Mouse (Mus musculus) kidney, postnatal 0 days (tissue): ENCODE measurements at regions not wholly inside any gene's neighbourhood (a gene's known extent, or its start where the extent isn't known, plus 50 kb on each side); places are given as distances from the start of the nearest gene placed in this dataset.

Experiments used
- ATAC-seq: fragments of 200-750 bp; cut with Nextera tagmentation; replicated peaks from 2 replicates; pipeline ENCODE4 v1.8.0; 2017; ENCODE audit warnings: low read depth, moderate number of reproducible peaks, moderate TSS enrichment, moderate library complexity; ENCODE audit not compliant: low FRiP score
- DNase-seq: peaks from one replicate; pipeline ENCODE4 v3.0.0-alpha.2; 2016; ENCODE audit warnings: low spot score
- H3K27ac ChIP-seq: fragments of 300-500 bp; sonication (generic); 2 replicates; pipeline ENCODE4 v1.5.1; 2014; ENCODE audit warnings: mild to moderate bottlenecking
- H3K27me3 ChIP-seq: fragments of 300-500 bp; sonication (generic); 2 replicates; pipeline ENCODE4 v1.6.1; 2014; ENCODE audit warnings: low read length, mixed read lengths; ENCODE audit not compliant: insufficient read depth
- H3K36me3 ChIP-seq: fragments of 300-500 bp; sonication (generic); 2 replicates; pipeline ENCODE4 v1.6.1; 2014; ENCODE audit warnings: low read length, mixed read lengths; ENCODE audit not compliant: insufficient read depth
- H3K4me1 ChIP-seq: fragments of 300-500 bp; sonication (generic); replicated peaks from 2 replicates; pipeline ENCODE4 v1.6.1; 2014; ENCODE audit warnings: antibody characterized with exemption, low read length, mixed read lengths; ENCODE audit not compliant: insufficient read depth
- H3K4me2 ChIP-seq: fragments of 300-500 bp; sonication (generic); 2 replicates; pipeline ENCODE4 v1.6.1; 2014; ENCODE audit warnings: mild to moderate bottlenecking, low read length, moderate library complexity, mixed read lengths
- H3K4me3 ChIP-seq: fragments of 300-500 bp; sonication (generic); replicated peaks from 2 replicates; pipeline ENCODE4 v1.5.1; 2014; ENCODE audit warnings: low read depth, low read length
- H3K9ac ChIP-seq: fragments of 300-500 bp; sonication (generic); 2 replicates; pipeline ENCODE4 v1.6.1; 2014; ENCODE audit warnings: low read depth, low read length
- H3K9me3 ChIP-seq: fragments of 300-500 bp; sonication (generic); replicated peaks from 2 replicates; pipeline ENCODE4 v1.6.1; 2016; ENCODE audit warnings: low read length, inconsistent platforms, mixed read lengths
- CTCF ChIP-seq: IDR thresholded peaks from 2 replicates; pipeline ENCODE4 v1.5.1; 2016; ENCODE audit warnings: antibody characterized with exemption, low read depth, mild to moderate bottlenecking, moderate library complexity
- WGBS: fragments of 180-500 bp; shearing (Covaris S2); extraction: QIAGEN DNeasy Blood & Tissue Kit; methylation state at CpG from one replicate; pipeline ENCODE4 v1.1.7; 2014; 5-methylcytosine and 5-hydroxymethylcytosine counted together

- no peak for ATAC-seq
- H3K36me3 ChIP-seq: no peaks in the 10 kb centered on the region
- H3K4me1 ChIP-seq: no peaks in the 10 kb centered on the region
- H3K4me3 ChIP-seq: no peak overlapping the region
- no peak overlapping the region for H3K27ac ChIP-seq
- 39% methylated on average over 4 of the region's 4 CpGs for WGBS
- no peak for DNase-seq
- TF ChIP-seq CTCF: no peak
- no peaks in the 10 kb centered on the region for H3K9me3 ChIP-seq
- no peak overlapping the region for H3K9ac ChIP-seq
- no peaks in the 10 kb centered on the region for H3K27me3 ChIP-seq
- no peak overlapping the region for H3K4me2 ChIP-seq
Measured at GRCm38 (mm10) chr3:15126736-15127135, 205.4 kb downstream of the Gm9733 start.

DNA sequence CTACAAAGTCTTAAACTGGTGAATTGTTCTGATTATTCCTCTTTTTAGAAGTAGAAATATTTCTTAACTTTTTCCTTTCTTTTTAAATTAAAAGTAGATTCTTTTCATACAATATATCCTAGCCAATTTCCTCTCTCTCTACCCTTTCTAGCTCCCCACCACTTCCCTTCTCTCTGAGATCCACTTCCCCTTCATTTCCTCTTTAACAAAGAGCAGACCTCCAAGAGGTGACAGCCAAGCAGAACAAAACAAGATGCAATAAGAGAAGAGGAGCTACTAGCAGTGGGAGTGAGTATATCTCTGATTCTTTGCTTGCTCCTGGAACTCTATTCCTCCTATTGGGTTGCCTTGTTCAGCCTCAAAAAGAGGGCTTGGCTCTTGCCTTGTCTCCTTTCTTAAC lies 203.7 kb downstream of the Gm9733 start:
- Histone ChIP-seq H3K9ac (no peak overlapping the region), H3K27ac (no peak overlapping the region), H3K4me1 (no peaks in the 10 kb centered on the region), H3K36me3 (no peaks in the 10 kb centered on the region), H3K4me3 (no peak overlapping the region), H3K9me3 (no peaks in the 10 kb centered on the region), H3K27me3 (no peaks in the 10 kb centered on the region), H3K4me2 (no peak overlapping the region)
- no peak for DNase-seq
- ATAC-seq: no peak
- TF ChIP-seq CTCF: no peak

DNA sequence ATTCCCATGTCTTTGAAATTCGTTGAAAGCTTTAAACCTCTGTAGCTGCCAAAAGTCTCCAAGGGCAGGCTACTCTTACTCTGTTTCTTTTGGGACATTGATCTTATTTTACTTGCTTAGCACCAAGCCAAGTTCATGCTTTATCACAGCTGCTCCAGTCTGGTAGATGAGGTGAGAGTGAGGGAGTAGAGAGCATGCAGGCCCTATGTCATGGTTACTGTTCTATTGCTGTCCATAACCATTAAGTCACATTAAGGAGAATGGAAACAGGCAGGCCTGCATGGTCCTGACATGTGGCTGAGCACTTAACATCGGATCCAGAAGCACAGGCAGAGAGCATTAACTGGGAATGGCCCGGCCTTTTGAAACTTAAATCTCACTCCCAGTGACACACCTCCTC lies 203.1 kb downstream of the Gm9733 start:
- no peaks in the 10 kb centered on the region for H3K4me1 ChIP-seq
- H3K27me3 ChIP-seq: no peaks in the 10 kb centered on the region
- no peak for TF ChIP-seq CTCF
- no peak overlapping the region for H3K27ac ChIP-seq
- WGBS: 51% methylated on average over 3 of the region's 3 CpGs
- no peaks in the 10 kb centered on the region for H3K9me3 ChIP-seq
- no peak overlapping the region for H3K4me3 ChIP-seq
- no peak overlapping the region for H3K4me2 ChIP-seq
- H3K36me3 ChIP-seq: no peaks in the 10 kb centered on the region
- H3K9ac ChIP-seq: no peak overlapping the region
- no peak for ATAC-seq
- DNase-seq: no peak

GRCm38 (mm10) chr3:15129729-15130369 lies 202.3 kb downstream of the Gm9733 start:
- no peak overlapping the region for H3K4me3 ChIP-seq
- H3K9ac ChIP-seq: no peak overlapping the region
- DNase-seq (no peak), ATAC-seq (no peak)
- 93% methylated on average over 8 of the region's 9 CpGs for WGBS
- no peaks in the 10 kb centered on the region for H3K36me3 ChIP-seq
- no peak overlapping the region for H3K4me2 ChIP-seq
- no peak for TF ChIP-seq CTCF
- H3K27ac ChIP-seq: no peak overlapping the region
- no peaks in the 10 kb centered on the region for H3K27me3 ChIP-seq
- no peaks in the 10 kb centered on the region for H3K4me1 ChIP-seq
- H3K9me3 ChIP-seq: no peaks in the 10 kb centered on the region

- H3K4me2 ChIP-seq: no peak overlapping the region
- no peak overlapping the region for H3K9ac ChIP-seq
- H3K27me3 ChIP-seq: no peaks in the 10 kb centered on the region
- ATAC-seq: no peak
- 25% methylated on average over 5 of the region's 5 CpGs for WGBS
- H3K4me1 ChIP-seq: no peaks in the 10 kb centered on the region
- H3K9me3 ChIP-seq: no peaks in the 10 kb centered on the region
- no peak for TF ChIP-seq CTCF
- no peak overlapping the region for H3K4me3 ChIP-seq
- peak; percentile 27 for DNase-seq
- H3K36me3 ChIP-seq: no peaks in the 10 kb centered on the region
- no peak overlapping the region for H3K27ac ChIP-seq
Measured at GRCm38 (mm10) chr3:15132136-15132535, 200.0 kb downstream of the Gm9733 start.

DNA sequence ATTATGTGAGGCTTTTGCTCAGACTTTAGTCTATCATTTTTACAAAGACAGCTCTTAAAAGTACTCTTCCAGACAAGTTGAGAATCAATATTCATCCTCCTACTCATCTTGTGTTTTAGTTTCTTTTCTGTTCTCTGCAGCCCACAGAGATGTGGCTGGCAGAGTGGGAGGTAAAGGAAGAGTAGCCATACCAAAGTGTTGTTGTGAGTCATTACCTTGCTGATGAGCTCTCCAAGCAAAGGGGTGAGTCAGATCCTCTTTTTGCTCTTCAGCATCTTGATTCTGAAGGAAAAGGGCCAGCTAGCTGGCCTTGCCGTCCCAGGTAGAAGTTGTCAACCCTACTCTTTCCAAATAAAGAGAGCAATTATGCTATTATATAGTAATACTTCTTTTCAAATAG lies 192.6 kb downstream of the Gm9733 start:
- H3K27me3 ChIP-seq: no peaks in the 10 kb centered on the region
- H3K4me3 ChIP-seq: no peak overlapping the region
- ATAC-seq: no peak
- H3K4me2 ChIP-seq: no peak overlapping the region
- no peak for TF ChIP-seq CTCF
- H3K36me3 ChIP-seq: no peaks in the 10 kb centered on the region
- H3K9me3 ChIP-seq: no peaks in the 10 kb centered on the region
- H3K9ac ChIP-seq: no peak overlapping the region
- H3K4me1 ChIP-seq: no peaks in the 10 kb centered on the region
- WGBS: 86% methylated on average over 1 of the region's 1 CpGs
- DNase-seq: no peak
- H3K27ac ChIP-seq: no peak overlapping the region

GRCm38 (mm10) chr3:15153710-15154109 lies 178.4 kb downstream of the Gm9733 start:
- no peak for TF ChIP-seq CTCF
- Histone ChIP-seq H3K4me3 (no peak overlapping the region), H3K4me1 (no peaks in the 10 kb centered on the region), H3K9me3 (no peaks in the 10 kb centered on the region), H3K4me2 (no peak overlapping the region), H3K36me3 (no peaks in the 10 kb centered on the region), H3K27ac (no peak overlapping the region), H3K27me3 (no peaks in the 10 kb centered on the region), H3K9ac (no peak overlapping the region)
- DNase-seq (peak; percentile 11), ATAC-seq (no peak)
- WGBS: 32% methylated on average over 1 of the region's 1 CpGs
